Mouse (Mus musculus) neural tube, embryonic 15.5 days (tissue): ENCODE data around the gene Phldb1. TPM values are rescaled to one million over a fixed set of nuclear protein-coding genes. Genes with fewer than 3 reads are reported as not detected.

ENCODE experiments used
- ATAC-seq: fragments of 200-750 bp; cut with Nextera tagmentation; 2 replicates; pipeline ENCODE4 v1.8.0; 2017; ENCODE audit warnings: mild to moderate bottlenecking, moderate TSS enrichment, moderate library complexity; ENCODE audit not compliant: low FRiP score
- H3K27ac ChIP-seq: fragments of 300-500 bp; sonication (generic); replicated peaks from 2 replicates; pipeline ENCODE4 v1.5.1; 2015; ENCODE audit warnings: mild to moderate bottlenecking, inconsistent platforms
- H3K27me3 ChIP-seq: fragments of 300-500 bp; sonication (generic); replicated peaks from 2 replicates; pipeline ENCODE4 v1.6.1; 2015; ENCODE audit warnings: inconsistent platforms
- H3K36me3 ChIP-seq: fragments of 300-500 bp; sonication (generic); 2 replicates; pipeline ENCODE4 v1.6.1; 2015; ENCODE audit warnings: inconsistent platforms
- H3K4me1 ChIP-seq: fragments of 300-500 bp; sonication (generic); 2 replicates; pipeline ENCODE4 v1.6.1; 2015; ENCODE audit warnings: inconsistent platforms
- H3K4me2 ChIP-seq: fragments of 300-500 bp; sonication (generic); 2 replicates; pipeline ENCODE4 v1.6.1; 2015; ENCODE audit warnings: inconsistent platforms, mild to moderate bottlenecking, moderate library complexity
- H3K4me3 ChIP-seq: fragments of 300-500 bp; sonication (generic); replicated peaks from 2 replicates; pipeline ENCODE4 v1.5.1; 2015; ENCODE audit warnings: mild to moderate bottlenecking, inconsistent platforms
- H3K9ac ChIP-seq: fragments of 300-500 bp; sonication (generic); replicated peaks from 2 replicates; pipeline ENCODE4 v1.6.1; 2015; ENCODE audit warnings: mild to moderate bottlenecking, inconsistent platforms
- H3K9me3 ChIP-seq: fragments of 300-500 bp; sonication (generic); replicated peaks from 2 replicates; pipeline ENCODE4 v1.6.1; 2016; ENCODE audit warnings: inconsistent platforms
- WGBS: fragments of 180-500 bp; shearing (Covaris S2); methylation state at CpG from one replicate; pipeline ENCODE4 v1.1.7; 2015; ENCODE audit warnings: mixed read lengths; 5-methylcytosine and 5-hydroxymethylcytosine counted together
- polyA plus RNA-seq: library from polyadenylated mRNA; unstranded; fragments of >200 nt; fragmentation: Nextera tagmentation; extraction: Ambion mirVana; gene quantifications from 2 replicates; pipeline ENCODE4 v1.2.1, GENCODE M21; 2015

Gene Phldb1
- polyA plus RNA-seq, 1 experiment from 2014 or later, result 36.1 TPM

GRCm38 (mm10) chr9:44715705-44716362 is 19.2 kb downstream of the Phldb1 start:
- H3K27me3 ChIP-seq, result no peaks in the 10 kb centered on the region
- H3K9me3 ChIP-seq, result no peaks in the 10 kb centered on the region
- H3K36me3 ChIP-seq, result peaks cover 49% of the 10 kb centered on the region
- peaks cover 38% of the 10 kb centered on the region for H3K4me1 ChIP-seq
- no peak overlapping the region for H3K4me3 ChIP-seq
- no peak overlapping the region for H3K9ac ChIP-seq
- WGBS, result 97% methylated on average over 29 of the region's 29 CpGs
- no peak for ATAC-seq
- H3K4me2 ChIP-seq, result no peak overlapping the region
- no peak overlapping the region for H3K27ac ChIP-seq

GRCm38 (mm10) chr9:44715109-44715508 is 19.9 kb downstream of the Phldb1 start:
- H3K4me3 ChIP-seq, result no peak overlapping the region
- no peaks in the 10 kb centered on the region for H3K9me3 ChIP-seq
- no peak overlapping the region for H3K27ac ChIP-seq
- no peak for ATAC-seq
- 89% methylated on average over 17 of the region's 17 CpGs for WGBS
- H3K4me1 ChIP-seq, result peaks cover 30% of the 10 kb centered on the region
- H3K4me2 ChIP-seq, result no peak overlapping the region
- H3K36me3 ChIP-seq, result peaks cover 56% of the 10 kb centered on the region
- H3K27me3 ChIP-seq, result no peaks in the 10 kb centered on the region
- H3K9ac ChIP-seq, result no peak overlapping the region

- Histone ChIP-seq H3K4me2 (no peak overlapping the region), H3K9ac (no peak overlapping the region), H3K36me3 (peaks cover 59% of the 10 kb centered on the region), H3K4me3 (no peak overlapping the region), H3K27ac (no peak overlapping the region), H3K9me3 (no peaks in the 10 kb centered on the region), H3K4me1 (peaks cover 26% of the 10 kb centered on the region), H3K27me3 (no peaks in the 10 kb centered on the region)
- 73% methylated on average over 2 of the region's 2 CpGs for WGBS
- no peak for ATAC-seq
These were observed 21.4 kb downstream of the Phldb1 start for GRCm38 (mm10) chr9:44713574-44713973.

- no peak for ATAC-seq
- H3K4me3 ChIP-seq, result no peak overlapping the region
- H3K4me1 ChIP-seq, result peaks cover 28% of the 10 kb centered on the region
- H3K27ac ChIP-seq, result no peak overlapping the region
- H3K9me3 ChIP-seq, result no peaks in the 10 kb centered on the region
- peaks cover 59% of the 10 kb centered on the region for H3K36me3 ChIP-seq
- no peak overlapping the region for H3K9ac ChIP-seq
- no peaks in the 10 kb centered on the region for H3K27me3 ChIP-seq
- no peak overlapping the region for H3K4me2 ChIP-seq
- 94% methylated on average over 6 of the region's 6 CpGs for WGBS
These were observed 21.9 kb downstream of the Phldb1 start for GRCm38 (mm10) chr9:44713080-44713479.

- WGBS, result 64% methylated on average over 17 of the region's 17 CpGs
- no peak overlapping the region for H3K4me2 ChIP-seq
- H3K9ac ChIP-seq, result no peak overlapping the region
- H3K4me3 ChIP-seq, result no peak overlapping the region
- no peaks in the 10 kb centered on the region for H3K27me3 ChIP-seq
- H3K4me1 ChIP-seq, result peaks cover 23% of the 10 kb centered on the region
- H3K36me3 ChIP-seq, result peaks cover 58% of the 10 kb centered on the region
- H3K9me3 ChIP-seq, result no peaks in the 10 kb centered on the region
- no peak for ATAC-seq
- no peak overlapping the region for H3K27ac ChIP-seq
These were observed 23.4 kb downstream of the Phldb1 start for GRCm38 (mm10) chr9:44711602-44712001.

GRCm38 (mm10) chr9:44710213-44710612 is 24.8 kb downstream of the Phldb1 start:
- peaks cover 54% of the 10 kb centered on the region for H3K36me3 ChIP-seq
- H3K27me3 ChIP-seq, result no peaks in the 10 kb centered on the region
- 84% methylated on average over 5 of the region's 5 CpGs for WGBS
- no peak overlapping the region for H3K9ac ChIP-seq
- no peak overlapping the region for H3K4me3 ChIP-seq
- no peak overlapping the region for H3K4me2 ChIP-seq
- no peak for ATAC-seq
- H3K4me1 ChIP-seq, result peaks cover 23% of the 10 kb centered on the region
- H3K9me3 ChIP-seq, result no peaks in the 10 kb centered on the region
- no peak overlapping the region for H3K27ac ChIP-seq

GRCm38 (mm10) chr9:44709600-44709999 is 25.4 kb downstream of the Phldb1 start:
- no peaks in the 10 kb centered on the region for H3K9me3 ChIP-seq
- no peak overlapping the region for H3K4me3 ChIP-seq
- peaks cover 23% of the 10 kb centered on the region for H3K4me1 ChIP-seq
- H3K36me3 ChIP-seq, result peaks cover 51% of the 10 kb centered on the region
- H3K4me2 ChIP-seq, result no peak overlapping the region
- H3K27ac ChIP-seq, result no peak overlapping the region
- H3K9ac ChIP-seq, result no peak overlapping the region
- WGBS, result 54% methylated on average over 2 of the region's 2 CpGs
- no peak for ATAC-seq
- H3K27me3 ChIP-seq, result no peaks in the 10 kb centered on the region

- no peak overlapping the region for H3K9ac ChIP-seq
- H3K27me3 ChIP-seq, result no peaks in the 10 kb centered on the region
- H3K36me3 ChIP-seq, result peaks cover 55% of the 10 kb centered on the region
- peak overlapping the region; percentile 24; the same call in 1 of the 2 replicates for H3K4me3 ChIP-seq
- H3K4me2 ChIP-seq, result peak overlapping the region; percentile 53
- peaks cover 23% of the 10 kb centered on the region for H3K4me1 ChIP-seq
- H3K9me3 ChIP-seq, result no peaks in the 10 kb centered on the region
- 20% methylated on average over 6 of the region's 6 CpGs for WGBS
- no peak overlapping the region for H3K27ac ChIP-seq
- no peak for ATAC-seq
These were observed 26.1 kb downstream of the Phldb1 start for GRCm38 (mm10) chr9:44708925-44709324.

- Histone ChIP-seq H3K4me3 (peak overlapping the region; percentile 24), H3K4me2 (peak overlapping the region; percentile 53), H3K36me3 (peaks cover 60% of the 10 kb centered on the region), H3K4me1 (peaks cover 23% of the 10 kb centered on the region), H3K27ac (0 out of 2 replicates have a peak overlapping the region, but pooled peaks have one; percentile 25), H3K27me3 (no peaks in the 10 kb centered on the region), H3K9ac (no peak overlapping the region), H3K9me3 (no peaks in the 10 kb centered on the region)
- ATAC-seq, result peak; percentile 48; the same call in 1 of the 2 replicates
- WGBS, result 5% methylated on average over 22 of the region's 24 CpGs
These were observed 26.6 kb downstream of the Phldb1 start for GRCm38 (mm10) chr9:44708429-44708765.

GRCm38 (mm10) chr9:44707749-44708428 is 27.1 kb downstream of the Phldb1 start:
- 17% methylated on average over 28 of the region's 28 CpGs for WGBS
- Histone ChIP-seq H3K4me1 (peaks cover 20% of the 10 kb centered on the region), H3K9ac (no peak overlapping the region), H3K9me3 (no peaks in the 10 kb centered on the region), H3K27ac (0 out of 2 replicates have a peak overlapping the region, but pooled peaks have one; percentile 25), H3K4me2 (peak overlapping the region; percentile 53), H3K36me3 (peaks cover 65% of the 10 kb centered on the region), H3K27me3 (no peaks in the 10 kb centered on the region), H3K4me3 (peak overlapping the region; percentile 24)
- no peak for ATAC-seq

- ATAC-seq, result no peak
- peaks cover 98% of the 10 kb centered on the region for H3K36me3 ChIP-seq
These were observed 35.3 kb downstream of the Phldb1 start for GRCm38 (mm10) chr9:44699730-44700129.

GRCm38 (mm10) chr9:44699196-44699595 is 35.8 kb downstream of the Phldb1 start:
- Histone ChIP-seq H3K4me1 (no peaks in the 10 kb centered on the region), H3K27ac (no peak overlapping the region), H3K9ac (no peak overlapping the region), H3K27me3 (no peaks in the 10 kb centered on the region), H3K9me3 (no peaks in the 10 kb centered on the region), H3K4me3 (no peak overlapping the region), H3K36me3 (peaks cover 98% of the 10 kb centered on the region), H3K4me2 (no peak overlapping the region)
- WGBS, result 89% methylated on average over 10 of the region's 10 CpGs
- no peak for ATAC-seq

More at GRCm38 (mm10) chr9:44699730-44700129, 35.3 kb downstream of the Phldb1 start:
- H3K27me3 ChIP-seq, result no peaks in the 10 kb centered on the region
- 80% methylated on average over 5 of the region's 5 CpGs for WGBS
- H3K4me1 ChIP-seq, result no peaks in the 10 kb centered on the region
- H3K9me3 ChIP-seq, result no peaks in the 10 kb centered on the region
- no peak overlapping the region for H3K27ac ChIP-seq
- no peak overlapping the region for H3K4me3 ChIP-seq
- no peak overlapping the region for H3K9ac ChIP-seq
- no peak overlapping the region for H3K4me2 ChIP-seq
